Mouse (Mus musculus): ENCODE data around the gene Nfasc.

DNA sequence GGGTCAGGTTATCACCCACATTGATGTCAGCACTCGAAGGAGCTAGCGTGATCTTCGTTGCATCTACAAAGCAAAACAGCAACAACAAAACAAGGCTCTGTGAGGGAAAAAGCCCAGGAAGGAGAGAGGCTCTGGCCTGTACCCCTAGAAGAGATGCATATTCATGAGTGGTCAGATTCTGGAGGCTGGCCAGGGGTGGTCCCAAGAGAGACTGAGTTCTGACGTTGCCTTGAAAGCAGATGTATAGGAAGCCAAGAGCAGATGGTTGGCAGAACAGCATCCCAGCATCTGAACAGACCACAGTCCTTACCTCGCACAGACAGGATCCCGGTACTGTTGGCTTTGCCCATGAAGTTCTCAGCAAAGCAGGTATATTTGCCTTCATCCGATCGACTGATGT is 218.5 kb downstream of the Nfasc start:
- no peak for TF ChIP-seq GATA1 (IDR thresholded peaks at IDR 0.05; ENCODE audit: low read length)
- no peak for TF ChIP-seq TAL1 (IDR thresholded peaks at IDR 0.05; ENCODE audit: low read length)

All from erythroblast, embryonic 14.5 days (primary cell).